Mouse (Mus musculus) skeletal muscle tissue, adult 2 months (tissue): ENCODE results near the gene Edaradd.

ENCODE experiments used
- DNase-seq: peaks from one replicate; pipeline ENCODE4 v3.0.0-alpha.2; 2012; ENCODE audit warnings: low read depth, low spot score

Gene Edaradd

GRCm38 (mm10) chr13:12460881-12461729, 59.1 kb downstream of the Edaradd start:
- DNase-seq: peak; percentile 90

- peak; percentile 32 for DNase-seq
Observed at GRCm38 (mm10) chr13:12460443-12460842, 59.8 kb downstream of the Edaradd start.

- DNase-seq: no peak
Observed at GRCm38 (mm10) chr13:12456711-12457110, 63.5 kb downstream of the Edaradd start.

- DNase-seq: no peak
Observed at GRCm38 (mm10) chr13:12454686-12455390, 65.4 kb downstream of the Edaradd start.

GRCm38 (mm10) chr13:12453150-12453549, 67.1 kb downstream of the Edaradd start:
- no peak for DNase-seq

- no peak for DNase-seq
Observed at GRCm38 (mm10) chr13:12442008-12442587, 78.1 kb downstream of the Edaradd start.

- DNase-seq: no peak
Observed at GRCm38 (mm10) chr13:12440813-12441212, 79.4 kb downstream of the Edaradd start.

GRCm38 (mm10) chr13:12439586-12439985, 80.7 kb downstream of the Edaradd start:
- no peak for DNase-seq

- DNase-seq: no peak
Observed at GRCm38 (mm10) chr13:12433843-12434242, 86.4 kb downstream of the Edaradd start.

- no peak for DNase-seq
Observed at GRCm38 (mm10) chr13:12428556-12428955, 91.7 kb downstream of the Edaradd start.
